Mouse (Mus musculus): Measurements from ENCODE around the gene Rplp2. TPM values are rescaled to one million over a fixed set of nuclear protein-coding genes. Genes with fewer than 3 reads are reported as not detected.
A peak's percentile ranks its signal among the peaks of the same experiment; 100 is the strongest.

Gene Rplp2
- polyA plus RNA-seq, 1 experiment from 2014 or later: 820 TPM

GRCm38 (mm10) chr7:141417731-141418681 is 29.2 kb upstream of the Rplp2 start:
- Histone ChIP-seq H3K9ac (replicated peaks) (no peak overlapping the region), H3K4me3 (no peak overlapping the region), H3K4me1 (peaks cover 15% of the 10 kb centered on the region), H3K9me3 (no peaks in the 10 kb centered on the region), H3K36me3 (no peaks in the 10 kb centered on the region), H3K27me3 (no peaks in the 10 kb centered on the region), H3K4me2 (replicated peaks) (no peak overlapping the region), H3K27ac (replicated peaks) (no peak overlapping the region)
- 76% methylated on average over 8 of the region's 8 CpGs for WGBS
- ATAC-seq (replicated peaks): no peak

DNA sequence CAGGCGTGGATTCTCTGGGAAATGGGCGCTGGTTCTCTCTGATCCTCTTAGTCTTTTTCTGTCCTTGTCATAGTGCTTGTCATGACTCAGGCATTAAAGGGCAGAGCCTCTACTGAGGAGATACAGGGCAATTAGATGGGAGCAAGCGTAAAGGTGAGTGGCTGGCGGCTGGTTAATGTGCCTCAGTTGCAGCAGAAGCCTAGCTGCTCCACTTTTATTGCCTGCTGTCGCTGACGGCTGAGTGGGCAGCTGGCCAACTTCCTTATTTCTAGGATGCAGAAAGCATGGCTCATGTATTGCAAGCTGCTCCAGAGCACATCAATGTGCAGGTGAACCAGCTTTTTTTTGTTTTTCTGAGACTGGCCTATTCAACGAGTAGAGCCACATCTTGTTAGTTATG is 28.2 kb upstream of the Rplp2 start:
- WGBS: 65% methylated on average over 7 of the region's 7 CpGs

GRCm38 (mm10) chr7:141420030-141420702 is 27.0 kb upstream of the Rplp2 start:
- no peaks in the 10 kb centered on the region for H3K9me3 ChIP-seq
- peaks cover 4% of the 10 kb centered on the region; the same call in 1 of the 2 replicates for H3K4me1 ChIP-seq
- H3K27ac ChIP-seq (replicated peaks): no peak overlapping the region
- no peak overlapping the region for H3K4me2 ChIP-seq (replicated peaks)
- H3K4me3 ChIP-seq: no peak overlapping the region
- H3K36me3 ChIP-seq: no peaks in the 10 kb centered on the region
- H3K27me3 ChIP-seq: no peaks in the 10 kb centered on the region
- H3K9ac ChIP-seq (replicated peaks): no peak overlapping the region
- WGBS: 87% methylated on average over 9 of the region's 9 CpGs
- no peak for ATAC-seq (replicated peaks)

More for the DNA sequence above, 28.2 kb upstream of the Rplp2 start:
- no peaks in the 10 kb centered on the region for H3K9me3 ChIP-seq
- H3K27me3 ChIP-seq: no peaks in the 10 kb centered on the region
- no peaks in the 10 kb centered on the region for H3K36me3 ChIP-seq
- no peak overlapping the region for H3K9ac ChIP-seq (replicated peaks)
- no peak overlapping the region for H3K4me2 ChIP-seq (replicated peaks)
- peaks cover 10% of the 10 kb centered on the region for H3K4me1 ChIP-seq
- H3K27ac ChIP-seq (replicated peaks): no peak overlapping the region
- no peak for ATAC-seq (replicated peaks)
- H3K4me3 ChIP-seq: no peak overlapping the region

GRCm38 (mm10) chr7:141423811-141424210 is 23.4 kb upstream of the Rplp2 start:
- no peaks in the 10 kb centered on the region for H3K27me3 ChIP-seq
- no peak overlapping the region for H3K4me3 ChIP-seq
- no peak overlapping the region for H3K9ac ChIP-seq (replicated peaks)
- H3K4me2 ChIP-seq (replicated peaks): no peak overlapping the region
- no peak for ATAC-seq (replicated peaks)
- 73% methylated on average over 4 of the region's 4 CpGs for WGBS
- peaks cover 10% of the 10 kb centered on the region for H3K4me1 ChIP-seq
- H3K9me3 ChIP-seq: no peaks in the 10 kb centered on the region
- no peak overlapping the region for H3K27ac ChIP-seq (replicated peaks)
- no peaks in the 10 kb centered on the region for H3K36me3 ChIP-seq

- WGBS: 84% methylated on average over 12 of the region's 12 CpGs
- Histone ChIP-seq H3K4me3 (no peak overlapping the region), H3K9ac (replicated peaks) (no peak overlapping the region), H3K27ac (replicated peaks) (no peak overlapping the region), H3K27me3 (no peaks in the 10 kb centered on the region), H3K36me3 (peaks cover 22% of the 10 kb centered on the region), H3K4me1 (peaks cover 21% of the 10 kb centered on the region), H3K4me2 (replicated peaks) (no peak overlapping the region), H3K9me3 (no peaks in the 10 kb centered on the region)
- ATAC-seq (replicated peaks): no peak
These were observed 20.0 kb upstream of the Rplp2 start for GRCm38 (mm10) chr7:141426948-141427730.

GRCm38 (mm10) chr7:141428701-141429100 is 18.5 kb upstream of the Rplp2 start:
- H3K4me3 ChIP-seq: peak overlapping the region; percentile 53
- peak overlapping the region; percentile 71 for H3K9ac ChIP-seq (replicated peaks)
- 0 out of 2 replicates have a peak, but pooled peaks have one; percentile 3 for ATAC-seq (replicated peaks)
- H3K27me3 ChIP-seq: no peaks in the 10 kb centered on the region
- no peaks in the 10 kb centered on the region for H3K9me3 ChIP-seq
- peak overlapping the region; percentile 70 for H3K27ac ChIP-seq (replicated peaks)
- H3K4me1 ChIP-seq: peaks cover 35% of the 10 kb centered on the region
- peak overlapping the region; percentile 88 for H3K4me2 ChIP-seq (replicated peaks)
- peaks cover 22% of the 10 kb centered on the region for H3K36me3 ChIP-seq
- 44% methylated on average over 5 of the region's 5 CpGs for whole genome bisulfite sequencing

GRCm38 (mm10) chr7:141429310-141429709 is 17.9 kb upstream of the Rplp2 start, which contains the start of gene Cend1:
Gene Cend1 (minus strand): TSS chr7:141429491.
- Histone ChIP-seq H3K9ac (replicated peaks) (peak within 1 kb of the TSS; percentile 71), H3K27me3 (no peaks in the 10 kb centered on the region), H3K4me1 (peaks cover 40% of the 10 kb centered on the region), H3K36me3 (peaks cover 22% of the 10 kb centered on the region), H3K27ac (replicated peaks) (peak within 1 kb of the TSS; percentile 70), H3K9me3 (no peaks in the 10 kb centered on the region), H3K4me2 (replicated peaks) (peak within 1 kb of the TSS; percentile 88), H3K4me3 (peak within 1 kb of the TSS; percentile 53)
- 4% methylated on average over 19 of the region's 19 CpGs for WGBS
- ATAC-seq (replicated peaks): peak; percentile 83

DNA sequence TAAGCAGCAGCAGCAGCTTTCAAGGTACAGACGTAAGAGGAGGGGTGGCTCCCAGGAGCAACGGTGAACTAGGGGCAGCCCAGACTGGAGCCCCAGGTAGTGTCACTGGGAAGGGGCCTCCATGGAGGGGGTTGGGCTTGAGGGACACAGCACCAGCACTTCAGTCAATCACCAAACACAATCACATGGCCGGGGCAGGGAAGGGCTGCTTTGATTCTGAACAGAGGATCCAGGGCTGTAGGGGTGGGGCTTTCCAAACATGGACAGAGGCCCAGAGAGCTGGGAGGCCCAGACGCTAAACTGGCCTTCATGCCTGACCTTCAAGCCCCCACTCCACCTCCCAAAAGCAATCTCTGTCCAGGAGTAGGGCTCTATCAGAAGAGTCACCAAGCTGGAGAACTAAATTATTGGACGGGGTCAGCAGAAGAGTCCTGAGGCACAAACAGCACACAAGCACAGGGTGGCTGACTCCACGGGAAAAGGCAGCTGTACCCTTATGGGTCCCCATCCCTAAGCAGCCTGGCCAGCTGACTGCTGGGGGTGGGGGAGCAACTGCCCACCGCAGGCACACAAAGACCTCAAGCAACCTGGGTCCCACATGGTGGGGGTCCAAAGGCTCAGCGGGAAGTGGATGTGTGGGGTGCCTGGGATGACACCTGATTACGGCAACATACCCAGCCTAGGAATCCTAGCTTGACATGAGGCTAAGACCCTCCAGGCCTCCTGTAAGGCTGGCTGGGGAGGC is 17.2 kb upstream of the Rplp2 start:
- H3K36me3 ChIP-seq: peaks cover 22% of the 10 kb centered on the region
- ATAC-seq (replicated peaks): no peak

GRCm38 (mm10) chr7:141430585-141431240 is 16.5 kb upstream of the Rplp2 start:
- Histone ChIP-seq H3K4me3 (no peak overlapping the region), H3K36me3 (peaks cover 22% of the 10 kb centered on the region), H3K4me1 (peaks cover 52% of the 10 kb centered on the region), H3K4me2 (replicated peaks) (no peak overlapping the region), H3K9me3 (no peaks in the 10 kb centered on the region), H3K27me3 (no peaks in the 10 kb centered on the region), H3K27ac (replicated peaks) (no peak overlapping the region), H3K9ac (replicated peaks) (no peak overlapping the region)
- ATAC-seq (replicated peaks): no peak
- 96% methylated on average over 9 of the region's 9 CpGs for WGBS

More for the DNA sequence above, 17.2 kb upstream of the Rplp2 start:
- Histone ChIP-seq H3K4me2 (replicated peaks) (peak overlapping the region; percentile 88), H3K27ac (replicated peaks) (peak overlapping the region; percentile 70), H3K9ac (replicated peaks) (peak overlapping the region; percentile 71; the same call in 1 of the 2 replicates), H3K9me3 (no peaks in the 10 kb centered on the region), H3K4me3 (peak overlapping the region; percentile 53), H3K4me1 (peaks cover 46% of the 10 kb centered on the region), H3K27me3 (no peaks in the 10 kb centered on the region)
- 62% methylated on average over 9 of the region's 9 CpGs for WGBS

DNA sequence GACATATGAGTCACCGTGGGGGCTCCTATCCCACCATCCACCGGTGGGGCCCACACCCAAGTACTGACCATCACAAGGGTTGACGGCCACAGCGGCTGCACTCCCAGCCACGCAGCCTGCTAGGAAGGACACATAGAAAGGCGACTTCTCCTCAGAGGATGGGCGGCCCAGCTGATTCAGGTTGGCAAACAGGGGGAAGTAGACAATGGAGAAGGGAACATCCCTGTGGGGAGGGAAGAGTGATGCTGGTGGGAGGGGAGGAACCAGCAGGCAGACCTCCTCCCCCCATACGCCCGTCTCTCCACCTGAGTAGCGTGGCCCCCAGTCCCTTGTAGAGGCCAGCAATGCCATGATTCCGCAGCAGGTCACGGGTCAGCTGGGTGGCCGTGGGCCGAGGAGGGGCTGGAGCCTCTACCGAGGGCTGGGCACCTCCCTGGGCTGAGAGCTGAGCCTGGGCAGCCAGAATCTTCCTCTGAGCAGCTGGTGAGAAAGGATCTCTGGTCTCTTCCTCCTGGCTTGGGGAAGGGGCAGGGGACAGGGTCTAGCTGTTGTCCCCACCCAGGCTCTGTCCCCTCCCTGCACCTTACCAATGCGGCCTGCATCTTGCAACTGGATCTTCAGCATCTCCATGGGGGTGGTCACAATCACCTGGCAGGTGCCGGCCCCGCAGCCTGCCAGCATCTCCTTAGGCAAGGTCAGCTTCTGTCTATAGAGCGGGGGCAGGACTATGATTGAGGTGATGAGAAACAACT is 15.6 kb upstream of the Rplp2 start:
- ATAC-seq (replicated peaks): no peak
- Histone ChIP-seq H3K27me3 (no peaks in the 10 kb centered on the region), H3K4me1 (peaks cover 61% of the 10 kb centered on the region), H3K4me3 (no peak overlapping the region), H3K9ac (replicated peaks) (no peak overlapping the region), H3K9me3 (no peaks in the 10 kb centered on the region), H3K27ac (replicated peaks) (no peak overlapping the region), H3K36me3 (peaks cover 22% of the 10 kb centered on the region), H3K4me2 (replicated peaks) (no peak overlapping the region)
- 96% methylated on average over 19 of the region's 19 CpGs for WGBS
